Mouse (Mus musculus) hindbrain, embryonic 15.5 days (tissue): Measurements from ENCODE around the gene Zfp362. TPM values are rescaled to one million over a fixed set of nuclear protein-coding genes. Genes with fewer than 3 reads are reported as not detected.

Experiments used
- ATAC-seq: fragments of 200-750 bp; cut with Nextera tagmentation; 2 replicates; pipeline ENCODE4 v1.8.0; 2017; ENCODE audit warnings: low read depth, moderate number of reproducible peaks, moderate TSS enrichment; ENCODE audit not compliant: low FRiP score
- H3K27ac ChIP-seq: fragments of 300-500 bp; sonication (generic); replicated peaks from 2 replicates; pipeline ENCODE4 v1.5.1; 2015; ENCODE audit warnings: mild to moderate bottlenecking, inconsistent platforms
- H3K27me3 ChIP-seq: fragments of 300-500 bp; sonication (generic); 2 replicates; pipeline ENCODE4 v1.6.1; 2015; ENCODE audit warnings: control low read depth, inconsistent platforms
- H3K36me3 ChIP-seq: fragments of 300-500 bp; sonication (generic); 2 replicates; pipeline ENCODE4 v1.6.1; 2015; ENCODE audit warnings: control low read depth, inconsistent platforms
- H3K4me1 ChIP-seq: fragments of 300-500 bp; sonication (generic); replicated peaks from 2 replicates; pipeline ENCODE4 v1.6.1; 2015; ENCODE audit warnings: control low read depth, inconsistent platforms
- H3K4me2 ChIP-seq: fragments of 300-500 bp; sonication (generic); 2 replicates; pipeline ENCODE4 v1.6.1; 2015; ENCODE audit warnings: moderate library complexity, mild to moderate bottlenecking, inconsistent platforms
- H3K4me3 ChIP-seq: fragments of 300-500 bp; sonication (generic); 2 replicates; pipeline ENCODE4 v1.5.1; 2015; ENCODE audit warnings: mild to moderate bottlenecking, inconsistent platforms
- H3K9ac ChIP-seq: fragments of 300-500 bp; sonication (generic); 2 replicates; pipeline ENCODE4 v1.6.1; 2015; ENCODE audit warnings: inconsistent platforms
- H3K9me3 ChIP-seq: fragments of 300-500 bp; sonication (generic); 2 replicates; pipeline ENCODE4 v1.6.1; 2016; ENCODE audit warnings: control low read depth, inconsistent platforms
- WGBS: fragments of 180-500 bp; shearing (Covaris S2); methylation state at CpG from one replicate; pipeline ENCODE4 v1.1.7; 2015; 5-methylcytosine and 5-hydroxymethylcytosine counted together
- polyA plus RNA-seq: library from polyadenylated mRNA; unstranded; fragments of >200 nt; fragmentation: Nextera tagmentation; extraction: Ambion mirVana; gene quantifications from 2 replicates; pipeline ENCODE4 v1.2.1, GENCODE M21; 2015

Gene Zfp362
- polyA plus RNA-seq, 1 experiment from 2014 or later, result 36.7 TPM

GRCm38 (mm10) chr4:128774467-128774866 lies 31.4 kb downstream of the Zfp362 start:
- Histone ChIP-seq H3K4me1 (no peaks in the 10 kb centered on the region), H3K4me3 (no peak overlapping the region), H3K27me3 (no peaks in the 10 kb centered on the region), H3K4me2 (no peak overlapping the region), H3K36me3 (peaks cover 50% of the 10 kb centered on the region), H3K27ac (no peak overlapping the region), H3K9me3 (no peaks in the 10 kb centered on the region), H3K9ac (no peak overlapping the region)
- 88% methylated on average over 9 of the region's 9 CpGs for WGBS
- ATAC-seq, result no peak

- Histone ChIP-seq H3K27ac (no peak overlapping the region), H3K9ac (no peak overlapping the region), H3K27me3 (no peaks in the 10 kb centered on the region), H3K36me3 (peaks cover 46% of the 10 kb centered on the region), H3K9me3 (no peaks in the 10 kb centered on the region), H3K4me1 (0 out of 2 replicates have a peak, but pooled peaks cover 4% of the 10 kb centered on the region), H3K4me3 (no peak overlapping the region), H3K4me2 (no peak overlapping the region)
- 86% methylated on average over 11 of the region's 11 CpGs for WGBS
- ATAC-seq, result 0 out of 2 replicates have a peak, but pooled peaks have one; percentile 6
Measured at GRCm38 (mm10) chr4:128773820-128774219, 32.0 kb downstream of the Zfp362 start.

GRCm38 (mm10) chr4:128770698-128771097 lies 35.1 kb downstream of the Zfp362 start:
- Histone ChIP-seq H3K4me3 (no peak overlapping the region), H3K36me3 (peaks cover 22% of the 10 kb centered on the region), H3K4me1 (0 out of 2 replicates have a peak, but pooled peaks cover 4% of the 10 kb centered on the region), H3K9ac (no peak overlapping the region), H3K9me3 (no peaks in the 10 kb centered on the region), H3K27me3 (no peaks in the 10 kb centered on the region), H3K4me2 (no peak overlapping the region), H3K27ac (no peak overlapping the region)
- 85% methylated on average over 5 of the region's 5 CpGs for WGBS
- ATAC-seq, result no peak

GRCm38 (mm10) chr4:128769569-128770355 lies 36.1 kb downstream of the Zfp362 start:
- 80% methylated on average over 13 of the region's 13 CpGs for WGBS
- H3K9me3 ChIP-seq, result no peaks in the 10 kb centered on the region
- no peak overlapping the region for H3K4me2 ChIP-seq
- H3K36me3 ChIP-seq, result peaks cover 13% of the 10 kb centered on the region
- 0 out of 2 replicates have a peak, but pooled peaks cover 4% of the 10 kb centered on the region for H3K4me1 ChIP-seq
- H3K4me3 ChIP-seq, result no peak overlapping the region
- no peaks in the 10 kb centered on the region for H3K27me3 ChIP-seq
- H3K9ac ChIP-seq, result no peak overlapping the region
- ATAC-seq, result no peak
- H3K27ac ChIP-seq, result no peak overlapping the region

- Histone ChIP-seq H3K4me1 (0 out of 2 replicates have a peak, but pooled peaks cover 4% of the 10 kb centered on the region), H3K9ac (no peak overlapping the region), H3K36me3 (no peaks in the 10 kb centered on the region), H3K9me3 (no peaks in the 10 kb centered on the region), H3K27ac (no peak overlapping the region), H3K4me3 (no peak overlapping the region), H3K4me2 (no peak overlapping the region), H3K27me3 (no peaks in the 10 kb centered on the region)
- 74% methylated on average over 13 of the region's 13 CpGs for WGBS
- ATAC-seq, result no peak
Measured at GRCm38 (mm10) chr4:128768120-128768519, 37.7 kb downstream of the Zfp362 start.

- no peak for ATAC-seq
- Histone ChIP-seq H3K27ac (no peak overlapping the region), H3K27me3 (no peaks in the 10 kb centered on the region), H3K4me3 (no peak overlapping the region), H3K36me3 (no peaks in the 10 kb centered on the region), H3K9me3 (no peaks in the 10 kb centered on the region), H3K4me2 (no peak overlapping the region), H3K4me1 (0 out of 2 replicates have a peak, but pooled peaks cover 4% of the 10 kb centered on the region), H3K9ac (no peak overlapping the region)
- WGBS, result 93% methylated on average over 20 of the region's 20 CpGs
Measured at GRCm38 (mm10) chr4:128766929-128767328, 38.9 kb downstream of the Zfp362 start.

- no peak overlapping the region for H3K27ac ChIP-seq
- H3K9ac ChIP-seq, result no peak overlapping the region
- H3K4me2 ChIP-seq, result no peak overlapping the region
- no peak for ATAC-seq
- H3K4me1 ChIP-seq, result no peaks in the 10 kb centered on the region
- H3K9me3 ChIP-seq, result no peaks in the 10 kb centered on the region
- 94% methylated on average over 6 of the region's 6 CpGs for WGBS
- H3K4me3 ChIP-seq, result no peak overlapping the region
- H3K36me3 ChIP-seq, result no peaks in the 10 kb centered on the region
- H3K27me3 ChIP-seq, result no peaks in the 10 kb centered on the region
Measured at GRCm38 (mm10) chr4:128760029-128760428, 45.8 kb downstream of the Zfp362 start.

GRCm38 (mm10) chr4:128759214-128759613 lies 46.6 kb downstream of the Zfp362 start:
- H3K27me3 ChIP-seq, result no peaks in the 10 kb centered on the region
- H3K4me1 ChIP-seq, result no peaks in the 10 kb centered on the region
- no peak overlapping the region for H3K9ac ChIP-seq
- WGBS, result 82% methylated on average over 5 of the region's 5 CpGs
- no peak overlapping the region for H3K27ac ChIP-seq
- H3K36me3 ChIP-seq, result no peaks in the 10 kb centered on the region
- H3K4me3 ChIP-seq, result no peak overlapping the region
- H3K4me2 ChIP-seq, result no peak overlapping the region
- ATAC-seq, result no peak
- no peaks in the 10 kb centered on the region for H3K9me3 ChIP-seq

GRCm38 (mm10) chr4:128755900-128756299 lies 49.9 kb downstream of the Zfp362 start:
- Histone ChIP-seq H3K27ac (peak overlapping the region; percentile 18; the same call in 1 of the 2 replicates), H3K27me3 (no peaks in the 10 kb centered on the region), H3K36me3 (peaks cover 25% of the 10 kb centered on the region), H3K4me2 (no peak overlapping the region), H3K4me1 (no peaks in the 10 kb centered on the region), H3K9me3 (no peaks in the 10 kb centered on the region), H3K9ac (no peak overlapping the region), H3K4me3 (no peak overlapping the region)
- ATAC-seq, result peak; percentile 33; the same call in 1 of the 2 replicates
- WGBS, result 73% methylated on average over 7 of the region's 7 CpGs

- H3K27me3 ChIP-seq, result no peaks in the 10 kb centered on the region
- WGBS, result 75% methylated on average over 3 of the region's 3 CpGs
- no peak within 1 kb of the TSS for H3K4me2 ChIP-seq
- H3K4me3 ChIP-seq, result no peak within 1 kb of the TSS
- no peak within 1 kb of the TSS for H3K9ac ChIP-seq
- peak within 1 kb of the TSS; percentile 18; the same call in 1 of the 2 replicates for H3K27ac ChIP-seq
- peaks cover 32% of the 10 kb centered on the region for H3K36me3 ChIP-seq
- ATAC-seq, result no peak
- no peaks in the 10 kb centered on the region for H3K9me3 ChIP-seq
- H3K4me1 ChIP-seq, result no peaks in the 10 kb centered on the region
Measured at GRCm38 (mm10) chr4:128755064-128755463, 50.8 kb downstream of the Zfp362 start, which contains the start of gene A3galt2. Gene A3galt2 (plus strand): TSS chr4:128755364.

GRCm38 (mm10) chr4:128753571-128753970 lies 52.3 kb downstream of the Zfp362 start:
- peaks cover 47% of the 10 kb centered on the region for H3K36me3 ChIP-seq
- no peak overlapping the region for H3K4me3 ChIP-seq
- H3K27me3 ChIP-seq, result no peaks in the 10 kb centered on the region
- 87% methylated on average over 7 of the region's 7 CpGs for WGBS
- no peaks in the 10 kb centered on the region for H3K4me1 ChIP-seq
- H3K27ac ChIP-seq, result no peak overlapping the region
- no peaks in the 10 kb centered on the region for H3K9me3 ChIP-seq
- H3K9ac ChIP-seq, result no peak overlapping the region
- no peak overlapping the region for H3K4me2 ChIP-seq
- no peak for ATAC-seq

GRCm38 (mm10) chr4:128752031-128752757 lies 53.7 kb downstream of the Zfp362 start:
- no peak overlapping the region for H3K4me3 ChIP-seq
- no peaks in the 10 kb centered on the region for H3K9me3 ChIP-seq
- H3K36me3 ChIP-seq, result peaks cover 61% of the 10 kb centered on the region
- ATAC-seq, result no peak
- 89% methylated on average over 13 of the region's 13 CpGs for WGBS
- no peak overlapping the region for H3K4me2 ChIP-seq
- H3K27me3 ChIP-seq, result no peaks in the 10 kb centered on the region
- H3K9ac ChIP-seq, result no peak overlapping the region
- H3K27ac ChIP-seq, result no peak overlapping the region
- no peaks in the 10 kb centered on the region for H3K4me1 ChIP-seq
